In the genomic region with DNA sequence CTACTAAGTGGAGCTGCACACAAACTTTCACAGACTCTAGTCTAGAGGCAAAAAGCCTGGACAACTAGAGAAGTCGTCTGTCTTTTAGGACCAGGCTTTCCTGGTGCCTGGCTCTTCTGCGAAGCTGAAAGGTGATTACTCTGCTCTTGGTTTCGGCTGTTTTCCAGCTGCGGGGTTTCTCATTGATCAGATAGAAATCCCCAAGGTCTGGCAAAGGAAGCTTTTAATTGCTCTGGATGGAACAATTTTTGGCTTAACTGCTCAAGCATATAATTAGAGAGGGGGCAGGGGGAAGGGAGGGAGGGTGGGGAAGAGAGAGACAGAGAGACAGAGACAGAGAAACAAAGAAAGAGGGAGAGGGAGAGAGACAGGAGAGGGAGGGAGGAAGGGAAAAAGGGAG, we compare ENCODE assay signal across 19 mouse cellular contexts.
DNase-seq lines count a peak whose midpoint lies in the region; ATAC-seq and TF ChIP-seq lines count a peak whose summit lies in the region.
"Had no signal": no experiment of that assay in that cellular context is flagged by ENCODE, and none has a peak within 500 bp of the region (broad histone marks: within the 10 kb centered on the region; RNA-seq: fewer than 3 reads in every experiment).

No protein-coding gene starts in this region.

- no peak for TF ChIP-seq CTCF in liver, postnatal 0 days (IDR thresholded peaks at IDR 0.05; ENCODE audit: low read depth)
- no peak for TF ChIP-seq CTCF in lung, adult 2 months (IDR thresholded peaks at IDR 0.05; ENCODE audit: insufficient read depth, low read length)
- TF ChIP-seq CTCF in left cerebral cortex, adult 2 months (IDR thresholded peaks at IDR 0.05), result no peak

- H3K36me3 ChIP-seq in liver, postnatal 0 days (replicated peaks; ENCODE audit: insufficient read depth, low read length), result no peaks in the 10 kb centered on the region
- no peaks in the 10 kb centered on the region for H3K36me3 ChIP-seq in embryonic facial prominence, embryonic 11.5 days (replicated peaks; ENCODE audit: control insufficient read depth, insufficient read depth, low read depth, low read length)
- no peaks in the 10 kb centered on the region for H3K36me3 ChIP-seq in neural tube, embryonic 13.5 days
- H3K36me3 ChIP-seq: forebrain, embryonic 12.5 days; heart, embryonic 12.5 days; midbrain, embryonic 15.5 days had no signal

- WGBS in liver, postnatal 0 days (ENCODE audit: insufficient replicate concordance), result 38% methylated on average over 4 of the region's 4 CpGs
- 18% methylated on average over 4 of the region's 4 CpGs for WGBS in embryonic facial prominence, embryonic 11.5 days
- WGBS in neural tube, embryonic 13.5 days, result 34% methylated on average over 4 of the region's 4 CpGs
- WGBS in lung, adult 2 months, result 67% methylated on average over 4 of the region's 4 CpGs

- no peak for ATAC-seq in liver, postnatal 0 days
- no peak for ATAC-seq in embryonic facial prominence, embryonic 11.5 days (replicated peaks; ENCODE audit: insufficient number of reproducible peaks, low FRiP score, low TSS enrichment, low read depth)
- peak; percentile 35; the same call in 1 of the 2 replicates for ATAC-seq in neural tube, embryonic 13.5 days (ENCODE audit: low read depth)
- ATAC-seq: midbrain, embryonic 15.5 days had no signal

- 0 out of 2 replicates have a peak overlapping the region, but pooled peaks have one; percentile 6 for H3K27ac ChIP-seq in liver, postnatal 0 days (ENCODE audit: low read depth)
- H3K27ac ChIP-seq in embryonic facial prominence, embryonic 11.5 days (replicated peaks; ENCODE audit: low read depth, low read length), result no peak overlapping the region
- no peak overlapping the region for H3K27ac ChIP-seq in neural tube, embryonic 13.5 days (replicated peaks)
- no peak overlapping the region for H3K27ac ChIP-seq in left cerebral cortex, adult 2 months
- H3K27ac ChIP-seq: forebrain, embryonic 12.5 days; midbrain, embryonic 15.5 days had no signal

- H3K4me3 ChIP-seq in liver, postnatal 0 days (ENCODE audit: low read depth, low read length), result no peak overlapping the region
- H3K4me3 ChIP-seq in embryonic facial prominence, embryonic 11.5 days (ENCODE audit: low read depth, low read length), result no peak overlapping the region
- H3K4me3 ChIP-seq in neural tube, embryonic 13.5 days, result no peak overlapping the region
- no peak overlapping the region for H3K4me3 ChIP-seq in lung, adult 2 months (replicated peaks; ENCODE audit: extremely low read depth, low read depth, low read length)
- no peak overlapping the region for H3K4me3 ChIP-seq in left cerebral cortex, adult 2 months
- H3K4me3 ChIP-seq: forebrain, embryonic 12.5 days; heart, embryonic 12.5 days; midbrain, embryonic 15.5 days had no signal

- no peak for TF ChIP-seq EP300 in liver, postnatal 0 days (IDR thresholded peaks at IDR 0.05; ENCODE audit: low read depth)

- TF ChIP-seq POLR2A in lung, adult 2 months (IDR thresholded peaks at IDR 0.05; ENCODE audit: borderline replicate concordance, extremely low read depth, low read depth, low read length), result no peak

- DNase-seq in embryo, embryonic 11 days, result peak; percentile 40
- DNase-seq in embryo, embryonic 9.5 days (ENCODE audit: extremely low spot score), result no peak
- no peak for DNase-seq in liver, postnatal 0 days
- DNase-seq in liver, result no peak
- DNase-seq in embryonic facial prominence, embryonic 11.5 days (ENCODE audit: low spot score), result peak; percentile 61
- no peak for DNase-seq in lung, adult 2 months
- no peak for DNase-seq in left cerebral cortex, adult 2 months (ENCODE audit: extremely low spot score in 1 of 2, low spot score in 2 of 2)
- DNase-seq: adrenal gland, postnatal 10 days; cerebellum, adult 18-20 months; heart, postnatal 4 days; kidney, postnatal 4 days; lung, embryonic 14.5 days; lung, postnatal 4 days; retina, postnatal 1 day; right cerebral cortex, postnatal 4 days had no signal

- no peak overlapping the region for H3K4me2 ChIP-seq in liver, postnatal 0 days (ENCODE audit: low read depth, low read length)
- no peak overlapping the region for H3K4me2 ChIP-seq in embryonic facial prominence, embryonic 11.5 days (ENCODE audit: low read depth, low read length)
- no peak overlapping the region for H3K4me2 ChIP-seq in neural tube, embryonic 13.5 days
- H3K4me2 ChIP-seq: forebrain, embryonic 12.5 days; heart, embryonic 12.5 days; lung, embryonic 14.5 days; midbrain, embryonic 15.5 days had no signal

- intact Hi-C loops in left cerebral cortex, adult 2 months (cut with DNase I), result no loop called here

- no peaks in the 10 kb centered on the region for H3K9me3 ChIP-seq in liver, postnatal 0 days (ENCODE audit: low read length)
- H3K9me3 ChIP-seq in embryonic facial prominence, embryonic 11.5 days (replicated peaks; ENCODE audit: control insufficient read depth, low read length), result no peaks in the 10 kb centered on the region
- H3K9me3 ChIP-seq in neural tube, embryonic 13.5 days, result no peaks in the 10 kb centered on the region
- H3K9me3 ChIP-seq: forebrain, embryonic 12.5 days; heart, embryonic 12.5 days; midbrain, embryonic 15.5 days had no signal

- H3K4me1 ChIP-seq in liver, postnatal 0 days (ENCODE audit: insufficient read depth), result peaks cover 24% of the 10 kb centered on the region
- no peaks in the 10 kb centered on the region for H3K4me1 ChIP-seq in embryonic facial prominence, embryonic 11.5 days (ENCODE audit: control insufficient read depth, insufficient read depth, low read length)
- peaks cover 14% of the 10 kb centered on the region; the same call in 1 of the 2 replicates for H3K4me1 ChIP-seq in neural tube, embryonic 13.5 days (replicated peaks)
- peaks cover 2% of the 10 kb centered on the region for H3K4me1 ChIP-seq in lung, adult 2 months (ENCODE audit: control insufficient read depth, insufficient read depth, low read length)
- H3K4me1 ChIP-seq: midbrain, embryonic 15.5 days had no signal

- no peaks in the 10 kb centered on the region for H3K27me3 ChIP-seq in liver, postnatal 0 days (ENCODE audit: insufficient read depth, low read length)
- H3K27me3 ChIP-seq in embryonic facial prominence, embryonic 11.5 days (ENCODE audit: control insufficient read depth, insufficient read depth, low read length), result no peaks in the 10 kb centered on the region
- no peaks in the 10 kb centered on the region for H3K27me3 ChIP-seq in neural tube, embryonic 13.5 days
- H3K27me3 ChIP-seq: forebrain, embryonic 12.5 days; heart, embryonic 12.5 days; midbrain, embryonic 15.5 days had no signal

- H3K9ac ChIP-seq in liver, postnatal 0 days (replicated peaks), result no peak overlapping the region
- no peak overlapping the region for H3K9ac ChIP-seq in embryonic facial prominence, embryonic 11.5 days (replicated peaks; ENCODE audit: low read length)
- H3K9ac ChIP-seq in neural tube, embryonic 13.5 days, result no peak overlapping the region
- H3K9ac ChIP-seq: forebrain, embryonic 12.5 days; heart, embryonic 12.5 days; lung, embryonic 14.5 days; midbrain, embryonic 15.5 days had no signal

Comparison
In these comparisons a context has a peak if more than half of its experiments do, and no peak if none do; other contexts are left out.
1. DNase-seq: peak in embryo, embryonic 11 days (single experiment) and embryonic facial prominence, embryonic 11.5 days (single experiment); none in embryo, embryonic 9.5 days (single experiment), liver, postnatal 0 days (single experiment), liver (single experiment), lung, adult 2 months (single experiment) and left cerebral cortex, adult 2 months (0 of 2).